Mouse (Mus musculus) frontal cortex, adult (tissue): ENCODE data around the gene Atg2b.
A peak's percentile ranks its signal among the peaks of the same experiment; 100 is the strongest.

Source experiments
- ATAC-seq: cut with Nextera tagmentation; 2 replicates; pipeline ENCODE4 v1.9.2; 2017; ENCODE audit warnings: mild to moderate bottlenecking, moderate library complexity, mixed read lengths; ENCODE audit not compliant: low TSS enrichment

Gene Atg2b

GRCm38 (mm10) chr12:105683933-105684901 is 794 bp downstream of the Atg2b start, which contains the start of gene Gskip:
Gene Gskip, plus strand, starts transcription at chr12:105684829.
- ATAC-seq, result peak; percentile 35

- ATAC-seq, result no peak
These were observed 6.2 kb downstream of the Atg2b start for GRCm38 (mm10) chr12:105678762-105679161.

GRCm38 (mm10) chr12:105678211-105678610 is 6.8 kb downstream of the Atg2b start:
- ATAC-seq, result peak; percentile 44; the same call in 1 of the 2 replicates

GRCm38 (mm10) chr12:105676274-105676673 is 8.7 kb downstream of the Atg2b start:
- ATAC-seq, result no peak

GRCm38 (mm10) chr12:105655850-105656249 is 29.2 kb downstream of the Atg2b start:
- no peak for ATAC-seq

GRCm38 (mm10) chr12:105642770-105643321 is 42.2 kb downstream of the Atg2b start:
- ATAC-seq, result no peak

GRCm38 (mm10) chr12:105637554-105637953 is 47.5 kb downstream of the Atg2b start:
- ATAC-seq, result no peak

- ATAC-seq, result no peak
These were observed 48.5 kb downstream of the Atg2b start for GRCm38 (mm10) chr12:105636551-105636950.

GRCm38 (mm10) chr12:105634374-105635067 is 50.5 kb downstream of the Atg2b start:
- no peak for ATAC-seq

GRCm38 (mm10) chr12:105625798-105626197 is 59.2 kb downstream of the Atg2b start:
- peak; percentile 79; the same call in 1 of the 2 replicates for ATAC-seq

GRCm38 (mm10) chr12:105622981-105623539 is 62.0 kb downstream of the Atg2b start:
- no peak for ATAC-seq

- no peak for ATAC-seq
These were observed 63.0 kb downstream of the Atg2b start for GRCm38 (mm10) chr12:105622048-105622447.

GRCm38 (mm10) chr12:105613559-105613958 is 71.5 kb downstream of the Atg2b start:
- peak; percentile 50; the same call in 1 of the 2 replicates for ATAC-seq

GRCm38 (mm10) chr12:105611748-105612147 is 73.3 kb downstream of the Atg2b start:
- ATAC-seq, result peak; percentile 68

GRCm38 (mm10) chr12:105611045-105611444 is 74.0 kb downstream of the Atg2b start:
- ATAC-seq, result no peak

- no peak for ATAC-seq
These were observed 78.1 kb downstream of the Atg2b start for GRCm38 (mm10) chr12:105606881-105607280.

- no peak for ATAC-seq
These were observed 79.8 kb downstream of the Atg2b start for GRCm38 (mm10) chr12:105605212-105605611.

GRCm38 (mm10) chr12:105603904-105604303 is 81.1 kb downstream of the Atg2b start:
- ATAC-seq, result no peak

- ATAC-seq, result no peak
These were observed 82.3 kb downstream of the Atg2b start, which contains the start of gene Bdkrb1 for GRCm38 (mm10) chr12:105602581-105603210. Gene Bdkrb1, plus strand, starts transcription at chr12:105603085.

GRCm38 (mm10) chr12:105601586-105601985 is 83.4 kb downstream of the Atg2b start:
- no peak for ATAC-seq

GRCm38 (mm10) chr12:105599098-105599497 is 85.9 kb downstream of the Atg2b start:
- ATAC-seq, result no peak
